Mouse (Mus musculus): ENCODE measurements around the gene Mepce. TPM values are rescaled to one million over a fixed set of nuclear protein-coding genes. Genes with fewer than 3 reads are reported as not detected.
A peak's percentile ranks its signal among the peaks of the same experiment; 100 is the strongest.

Gene Mepce
- polyA plus RNA-seq, 1 experiment from 2014 or later: 7.5 TPM

GRCm38 (mm10) chr5:137775587-137776290 lies 11.7 kb downstream of the Mepce start:
- Histone ChIP-seq H3K27me3 (replicated peaks) (no peaks in the 10 kb centered on the region), H3K9me3 (no peaks in the 10 kb centered on the region), H3K9ac (no peak overlapping the region), H3K4me3 (replicated peaks) (no peak overlapping the region), H3K27ac (peak overlapping the region; percentile 71), H3K36me3 (no peaks in the 10 kb centered on the region), H3K4me1 (peaks cover 16% of the 10 kb centered on the region), H3K4me2 (no peak overlapping the region)
- 89% methylated on average over 2 of the region's 2 CpGs for WGBS
- no peak for ATAC-seq (ENCODE audit: insufficient read depth, low FRiP score, low read depth)

GRCm38 (mm10) chr5:137772755-137773154 lies 14.7 kb downstream of the Mepce start:
- Histone ChIP-seq H3K9me3 (no peaks in the 10 kb centered on the region), H3K27ac (no peak overlapping the region), H3K4me3 (replicated peaks) (no peak overlapping the region), H3K4me1 (0 out of 2 replicates have a peak, but pooled peaks cover 8% of the 10 kb centered on the region), H3K27me3 (replicated peaks) (no peaks in the 10 kb centered on the region), H3K9ac (no peak overlapping the region), H3K36me3 (no peaks in the 10 kb centered on the region), H3K4me2 (no peak overlapping the region)
- no peak for ATAC-seq (ENCODE audit: insufficient read depth, low FRiP score, low read depth)

- Histone ChIP-seq H3K27me3 (replicated peaks) (no peaks in the 10 kb centered on the region), H3K9me3 (no peaks in the 10 kb centered on the region), H3K27ac (no peak overlapping the region), H3K36me3 (no peaks in the 10 kb centered on the region), H3K4me2 (no peak overlapping the region), H3K4me3 (replicated peaks) (no peak overlapping the region), H3K4me1 (no peaks in the 10 kb centered on the region), H3K9ac (no peak overlapping the region)
- 34% methylated on average over 2 of the region's 2 CpGs for WGBS
- ATAC-seq (ENCODE audit: insufficient read depth, low FRiP score, low read depth): 0 out of 2 replicates have a peak, but pooled peaks have one; percentile 16
Observed at GRCm38 (mm10) chr5:137770709-137771108, 16.7 kb downstream of the Mepce start.

- no peaks in the 10 kb centered on the region for H3K36me3 ChIP-seq
- H3K27me3 ChIP-seq (replicated peaks): no peaks in the 10 kb centered on the region
- H3K9ac ChIP-seq: no peak overlapping the region
- no peak overlapping the region for H3K4me3 ChIP-seq (replicated peaks)
- H3K4me2 ChIP-seq: no peak overlapping the region
- no peak for ATAC-seq (ENCODE audit: insufficient read depth, low FRiP score, low read depth)
- no peak overlapping the region for H3K27ac ChIP-seq
- H3K9me3 ChIP-seq: no peaks in the 10 kb centered on the region
- no peaks in the 10 kb centered on the region for H3K4me1 ChIP-seq
- 60% methylated on average over 1 of the region's 1 CpGs for WGBS
Observed at GRCm38 (mm10) chr5:137768475-137768874, 19.0 kb downstream of the Mepce start.

GRCm38 (mm10) chr5:137766270-137766669 lies 21.2 kb downstream of the Mepce start:
- Histone ChIP-seq H3K27ac (no peak overlapping the region), H3K4me1 (no peaks in the 10 kb centered on the region), H3K4me3 (replicated peaks) (no peak overlapping the region), H3K4me2 (no peak overlapping the region), H3K27me3 (replicated peaks) (no peaks in the 10 kb centered on the region), H3K9me3 (no peaks in the 10 kb centered on the region), H3K36me3 (no peaks in the 10 kb centered on the region), H3K9ac (no peak overlapping the region)
- no peak for ATAC-seq (ENCODE audit: insufficient read depth, low FRiP score, low read depth)
- 55% methylated on average over 3 of the region's 3 CpGs for WGBS

- Histone ChIP-seq H3K27me3 (replicated peaks) (no peaks in the 10 kb centered on the region), H3K27ac (no peak overlapping the region), H3K9ac (no peak overlapping the region), H3K36me3 (0 out of 2 replicates have a peak, but pooled peaks cover 3% of the 10 kb centered on the region), H3K4me3 (replicated peaks) (no peak overlapping the region), H3K4me1 (peaks cover 7% of the 10 kb centered on the region; the same call in 1 of the 2 replicates), H3K4me2 (no peak overlapping the region), H3K9me3 (no peaks in the 10 kb centered on the region)
- 51% methylated on average over 9 of the region's 9 CpGs for WGBS
- no peak for ATAC-seq (ENCODE audit: insufficient read depth, low FRiP score, low read depth)
Observed at GRCm38 (mm10) chr5:137764609-137765340, 22.7 kb downstream of the Mepce start.

GRCm38 (mm10) chr5:137759971-137760412 lies 27.5 kb downstream of the Mepce start:
- H3K4me2 ChIP-seq: no peak overlapping the region
- no peak overlapping the region for H3K9ac ChIP-seq
- H3K27ac ChIP-seq: peak overlapping the region; percentile 26; the same call in 1 of the 2 replicates
- no peak overlapping the region for H3K4me3 ChIP-seq (replicated peaks)
- H3K36me3 ChIP-seq: peaks cover 35% of the 10 kb centered on the region
- no peaks in the 10 kb centered on the region for H3K9me3 ChIP-seq
- H3K4me1 ChIP-seq: peaks cover 11% of the 10 kb centered on the region; the same call in 1 of the 2 replicates
- ATAC-seq (ENCODE audit: insufficient read depth, low FRiP score, low read depth): peak; percentile 74; the same call in 1 of the 2 replicates
- H3K27me3 ChIP-seq (replicated peaks): no peaks in the 10 kb centered on the region
- 37% methylated on average over 4 of the region's 4 CpGs for WGBS

- H3K4me1 ChIP-seq: peaks cover 11% of the 10 kb centered on the region; the same call in 1 of the 2 replicates
- no peak overlapping the region for H3K27ac ChIP-seq
- H3K27me3 ChIP-seq (replicated peaks): no peaks in the 10 kb centered on the region
- no peak overlapping the region for H3K4me3 ChIP-seq (replicated peaks)
- no peaks in the 10 kb centered on the region for H3K9me3 ChIP-seq
- H3K4me2 ChIP-seq: no peak overlapping the region
- 90% methylated on average over 19 of the region's 19 CpGs for WGBS
- H3K9ac ChIP-seq: no peak overlapping the region
- ATAC-seq (ENCODE audit: insufficient read depth, low FRiP score, low read depth): no peak
- peaks cover 35% of the 10 kb centered on the region for H3K36me3 ChIP-seq
Observed at GRCm38 (mm10) chr5:137758921-137759534, 28.4 kb downstream of the Mepce start.

- ATAC-seq (ENCODE audit: insufficient read depth, low FRiP score, low read depth): no peak
- WGBS: 76% methylated on average over 6 of the region's 6 CpGs
- peaks cover 46% of the 10 kb centered on the region for H3K36me3 ChIP-seq
Observed at GRCm38 (mm10) chr5:137757887-137758286, 29.6 kb downstream of the Mepce start.

GRCm38 (mm10) chr5:137756882-137757661 lies 30.4 kb downstream of the Mepce start:
- H3K9ac ChIP-seq: no peak overlapping the region
- no peak overlapping the region for H3K27ac ChIP-seq
- 42% methylated on average over 10 of the region's 10 CpGs for whole genome bisulfite sequencing
- H3K9me3 ChIP-seq: no peaks in the 10 kb centered on the region
- no peak overlapping the region for H3K4me2 ChIP-seq
- no peaks in the 10 kb centered on the region for H3K27me3 ChIP-seq (replicated peaks)
- ATAC-seq (ENCODE audit: insufficient read depth, low FRiP score, low read depth): no peak
- no peak overlapping the region for H3K4me3 ChIP-seq (replicated peaks)
- peaks cover 18% of the 10 kb centered on the region; the same call in 1 of the 2 replicates for H3K4me1 ChIP-seq
- H3K36me3 ChIP-seq: peaks cover 52% of the 10 kb centered on the region

More at GRCm38 (mm10) chr5:137757887-137758286, 29.6 kb downstream of the Mepce start:
- Histone ChIP-seq H3K4me1 (peaks cover 18% of the 10 kb centered on the region; the same call in 1 of the 2 replicates), H3K4me3 (replicated peaks) (no peak overlapping the region), H3K4me2 (no peak overlapping the region), H3K27me3 (replicated peaks) (no peaks in the 10 kb centered on the region), H3K9me3 (no peaks in the 10 kb centered on the region), H3K27ac (no peak overlapping the region), H3K9ac (no peak overlapping the region)

- no peak overlapping the region for H3K4me3 ChIP-seq (replicated peaks)
Observed at GRCm38 (mm10) chr5:137756106-137756505, 31.3 kb downstream of the Mepce start.

More at GRCm38 (mm10) chr5:137756106-137756505, 31.3 kb downstream of the Mepce start:
- Histone ChIP-seq H3K4me1 (peaks cover 18% of the 10 kb centered on the region; the same call in 1 of the 2 replicates), H3K36me3 (peaks cover 61% of the 10 kb centered on the region), H3K9me3 (no peaks in the 10 kb centered on the region), H3K4me2 (no peak overlapping the region), H3K27me3 (replicated peaks) (no peaks in the 10 kb centered on the region), H3K27ac (no peak overlapping the region), H3K9ac (no peak overlapping the region)
- no peak for ATAC-seq (ENCODE audit: insufficient read depth, low FRiP score, low read depth)
- WGBS: 69% methylated on average over 3 of the region's 3 CpGs
